Comparison of ENCODE assay signal across 26 mouse cellular contexts in genomic region chr13:19160616-19161015, GRCm38 (mm10).
A peak's percentile ranks its signal among the peaks of the same experiment; 100 is the strongest.
DNase-seq lines count a peak whose midpoint lies in the region; ATAC-seq and TF ChIP-seq lines count a peak whose summit lies in the region.
"Had no signal": no experiment of that assay in that cellular context is flagged by ENCODE, and none has a peak within 500 bp of the region (broad histone marks: within the 10 kb centered on the region; RNA-seq: fewer than 3 reads in every experiment).

No protein-coding gene starts in this region.

- H3K4me3 ChIP-seq in midbrain, embryonic 12.5 days: no peak overlapping the region
- H3K4me3 ChIP-seq in midbrain, embryonic 16.5 days (ENCODE audit: low read depth, low read length): no peak overlapping the region
- H3K4me3 ChIP-seq: forebrain, embryonic 13.5 days; hindbrain, embryonic 15.5 days; layer of hippocampus, adult 2 months; liver, embryonic 12.5 days had no signal

- no peaks in the 10 kb centered on the region for H3K27me3 ChIP-seq in midbrain, embryonic 12.5 days
- no peaks in the 10 kb centered on the region for H3K27me3 ChIP-seq in midbrain, embryonic 16.5 days (ENCODE audit: control insufficient read depth, insufficient read depth, low read depth, low read length)
- H3K27me3 ChIP-seq: forebrain, embryonic 13.5 days; hindbrain, embryonic 15.5 days; liver, embryonic 12.5 days had no signal

- no peaks in the 10 kb centered on the region for H3K9me3 ChIP-seq in midbrain, embryonic 12.5 days
- no peaks in the 10 kb centered on the region for H3K9me3 ChIP-seq in midbrain, embryonic 16.5 days (replicated peaks; ENCODE audit: control insufficient read depth, low read length, poor library complexity, severe bottlenecking)
- H3K9me3 ChIP-seq: forebrain, embryonic 13.5 days; hindbrain, embryonic 15.5 days; liver, embryonic 12.5 days had no signal

- TF ChIP-seq CTCF in brain, embryonic 14.5 days (IDR thresholded peaks at IDR 0.05; ENCODE audit: borderline replicate concordance, extremely low read depth, insufficient read depth, insufficient read length): no peak

- no peaks in the 10 kb centered on the region for H3K4me1 ChIP-seq in midbrain, embryonic 12.5 days
- 0 out of 2 replicates have a peak, but pooled peaks cover 4% of the 10 kb centered on the region for H3K4me1 ChIP-seq in midbrain, embryonic 16.5 days (ENCODE audit: control insufficient read depth, insufficient read depth, low read length)
- H3K4me1 ChIP-seq: forebrain, embryonic 13.5 days; hindbrain, embryonic 15.5 days; liver, embryonic 12.5 days had no signal

- no peaks in the 10 kb centered on the region for H3K36me3 ChIP-seq in midbrain, embryonic 12.5 days
- H3K36me3 ChIP-seq in midbrain, embryonic 16.5 days (ENCODE audit: control insufficient read depth, insufficient read depth, low read length): no peaks in the 10 kb centered on the region
- H3K36me3 ChIP-seq: hindbrain, embryonic 15.5 days; liver, embryonic 12.5 days had no signal

- no peak overlapping the region for H3K9ac ChIP-seq in midbrain, embryonic 12.5 days (replicated peaks)
- H3K9ac ChIP-seq in midbrain, embryonic 16.5 days (ENCODE audit: low read depth, low read length): no peak overlapping the region
- H3K9ac ChIP-seq: forebrain, embryonic 13.5 days; hindbrain, embryonic 15.5 days; liver, embryonic 12.5 days; liver, postnatal 0 days had no signal

- no peak overlapping the region for H3K27ac ChIP-seq in midbrain, embryonic 12.5 days (replicated peaks)
- no peak overlapping the region for H3K27ac ChIP-seq in midbrain, embryonic 16.5 days (ENCODE audit: low read length)
- H3K27ac ChIP-seq: forebrain, embryonic 13.5 days; hindbrain, embryonic 15.5 days; layer of hippocampus, adult 2 months; liver, embryonic 12.5 days; stomach, postnatal 0 days had no signal

- DNase-seq in cerebellum, adult 8-10 months: peak; percentile 11
- DNase-seq in cerebellum, postnatal 36 days: no peak
- DNase-seq in brain, embryonic 14.5 days (ENCODE audit: low read depth): peak; percentile 8
- DNase-seq in cerebellum, postnatal 10 days: peak; percentile 59 to 62
- no peak for DNase-seq in layer of hippocampus, postnatal 14 days (ENCODE audit: low spot score in 2 of 2)
- DNase-seq in urinary bladder, adult 18-20 months (ENCODE audit: low spot score in 2 of 2): no peak
- DNase-seq: adrenal gland, postnatal 14 days; gastrocnemius, postnatal 25 days; heart, adult 18-20 months; heart, postnatal 36 days; kidney, adult 18-20 months; kidney, postnatal 36 days; liver, postnatal 0 days; lung, postnatal 36 days; right cerebral cortex, postnatal 4 days; thymus, adult 2 months; thymus, postnatal 36 days had no signal

- WGBS in midbrain, embryonic 12.5 days: 69% methylated on average over 7 of the region's 7 CpGs
- WGBS in midbrain, embryonic 16.5 days: 61% methylated on average over 7 of the region's 7 CpGs

- H3K4me2 ChIP-seq in midbrain, embryonic 12.5 days (replicated peaks): no peak overlapping the region
- no peak overlapping the region for H3K4me2 ChIP-seq in midbrain, embryonic 16.5 days (ENCODE audit: low read length)
- H3K4me2 ChIP-seq: forebrain, embryonic 13.5 days; heart, embryonic 11.5 days; hindbrain, embryonic 15.5 days; liver, embryonic 12.5 days had no signal

- ATAC-seq in midbrain, embryonic 12.5 days (ENCODE audit: low FRiP score, low read depth): peak; percentile 41; the same call in 1 of the 2 replicates
- no peak for ATAC-seq in midbrain, embryonic 16.5 days
- ATAC-seq: CD4-positive, CD25-positive, alpha-beta regulatory T cell, adult 4 months; forebrain, embryonic 13.5 days; liver, embryonic 12.5 days; liver, postnatal 0 days had no signal

- no peak for TF ChIP-seq POLR2A in brain, embryonic 14.5 days (IDR thresholded peaks at IDR 0.05; ENCODE audit: borderline replicate concordance, extremely low read depth, insufficient read depth, insufficient read length, poor library complexity, severe bottlenecking)

Comparison
In these comparisons a context has a peak if more than half of its experiments do, and no peak if none do; other contexts are left out.
1. DNase-seq: peak in cerebellum, adult 8-10 months (single experiment), brain, embryonic 14.5 days (single experiment) and cerebellum, postnatal 10 days (2 of 2); none in cerebellum, postnatal 36 days (0 of 2), layer of hippocampus, postnatal 14 days (0 of 2) and urinary bladder, adult 18-20 months (0 of 2).